In genomic region chr11:116905741-116906456, GRCm38 (mm10) we compare ENCODE assay signal across 8 mouse cellular contexts. TPM values are rescaled to one million over a fixed set of nuclear protein-coding genes. Genes with fewer than 3 reads are reported as not detected.
DNase-seq lines count a peak whose midpoint lies in the region; ATAC-seq and TF ChIP-seq lines count a peak whose summit lies in the region.

No protein-coding gene starts in this region.

- no peak for TF ChIP-seq POLR2A in lung, adult 2 months (IDR thresholded peaks at IDR 0.05; ENCODE audit: borderline replicate concordance, extremely low read depth, low read depth, low read length)

- H3K4me3 ChIP-seq in lung, embryonic 15.5 days = peak overlapping the region; percentile 9
- no peak overlapping the region for H3K4me3 ChIP-seq in lung, adult 2 months (replicated peaks; ENCODE audit: extremely low read depth, low read depth, low read length)
- H3K4me3 ChIP-seq in forebrain, embryonic 15.5 days = peak overlapping the region; percentile 5
- H3K4me3 ChIP-seq in neural tube, embryonic 14.5 days (ENCODE audit: low read depth, low read length) = peak overlapping the region; percentile 7; the same call in 1 of the 2 replicates

- no peak overlapping the region for H3K27ac ChIP-seq in lung, embryonic 15.5 days
- no peak overlapping the region for H3K27ac ChIP-seq in forebrain, embryonic 15.5 days (replicated peaks)
- H3K27ac ChIP-seq in neural tube, embryonic 14.5 days (ENCODE audit: low read depth, low read length) = no peak overlapping the region

- H3K4me1 ChIP-seq in lung, embryonic 15.5 days = peaks cover 13% of the 10 kb centered on the region; the same call in 1 of the 2 replicates
- H3K4me1 ChIP-seq in lung, adult 2 months (ENCODE audit: control insufficient read depth, insufficient read depth, low read length) = no peaks in the 10 kb centered on the region
- H3K4me1 ChIP-seq in forebrain, embryonic 15.5 days = peaks cover 11% of the 10 kb centered on the region
- H3K4me1 ChIP-seq in neural tube, embryonic 14.5 days (ENCODE audit: control insufficient read depth, insufficient read depth, low read length) = no peaks in the 10 kb centered on the region

- H3K9me3 ChIP-seq in lung, embryonic 15.5 days = no peaks in the 10 kb centered on the region
- no peaks in the 10 kb centered on the region for H3K9me3 ChIP-seq in forebrain, embryonic 15.5 days
- H3K9me3 ChIP-seq in neural tube, embryonic 14.5 days (ENCODE audit: control insufficient read depth, low read length) = no peaks in the 10 kb centered on the region

- H3K9ac ChIP-seq in lung, embryonic 15.5 days = no peak overlapping the region
- no peak overlapping the region for H3K9ac ChIP-seq in forebrain, embryonic 15.5 days (replicated peaks)
- H3K9ac ChIP-seq in neural tube, embryonic 14.5 days (replicated peaks; ENCODE audit: low read depth, low read length) = no peak overlapping the region

- H3K27me3 ChIP-seq in lung, embryonic 15.5 days = peaks cover 25% of the 10 kb centered on the region
- H3K27me3 ChIP-seq in forebrain, embryonic 15.5 days = peaks cover 12% of the 10 kb centered on the region; the same call in 1 of the 2 replicates
- peaks cover 7% of the 10 kb centered on the region for H3K27me3 ChIP-seq in neural tube, embryonic 14.5 days (ENCODE audit: control insufficient read depth, insufficient read depth, low read length)

- no peaks in the 10 kb centered on the region for H3K36me3 ChIP-seq in lung, embryonic 15.5 days
- H3K36me3 ChIP-seq in forebrain, embryonic 15.5 days = no peaks in the 10 kb centered on the region
- H3K36me3 ChIP-seq in neural tube, embryonic 14.5 days (ENCODE audit: control insufficient read depth, insufficient read depth, low read length) = no peaks in the 10 kb centered on the region

- ATAC-seq in lung, embryonic 15.5 days (ENCODE audit: borderline replicate concordance, extremely low read depth, low FRiP score, low TSS enrichment) = peak; percentile 39; the same call in 1 of the 2 replicates
- no peak for ATAC-seq in forebrain, embryonic 15.5 days (replicated peaks)
- no peak for ATAC-seq in neural tube, embryonic 14.5 days (ENCODE audit: low read depth)

- TF ChIP-seq CTCF in lung, adult 2 months (IDR thresholded peaks at IDR 0.05; ENCODE audit: insufficient read depth, low read length) = no peak

- 5% methylated on average over 23 of the region's 23 CpGs for whole genome bisulfite sequencing in lung, embryonic 15.5 days
- WGBS in lung, adult 2 months = 7% methylated on average over 23 of the region's 23 CpGs
- WGBS in forebrain, embryonic 15.5 days = 3% methylated on average over 23 of the region's 23 CpGs
- WGBS in neural tube, embryonic 14.5 days = 3% methylated on average over 22 of the region's 23 CpGs

- peak overlapping the region; percentile 52 for H3K4me2 ChIP-seq in lung, embryonic 15.5 days
- peak overlapping the region; percentile 36 for H3K4me2 ChIP-seq in forebrain, embryonic 15.5 days (replicated peaks)
- H3K4me2 ChIP-seq in neural tube, embryonic 14.5 days (ENCODE audit: low read depth, low read length) = peak overlapping the region; percentile 26; the same call in 1 of the 2 replicates

- DNase-seq in lung, adult 2 months = no peak
- DNase-seq in kidney, postnatal 4 days = peak; percentile 24 to 49
- no peak for DNase-seq in cerebellum, adult 11 months
- DNase-seq in right cerebral cortex, postnatal 25 days = no peak
- DNase-seq in thymus, postnatal 0 days (ENCODE audit: low spot score) = no peak

RNA-seq across cellular contexts. Expression of gene Mgat5b, which starts 12.8 kb away (rescaled TPM):
- polyA plus RNA-seq in lung, embryonic 15.5 days (2015; fragmentation: Nextera tagmentation; extraction: Ambion mirVana) = 0.35 and 0.69 TPM in 2 replicates
- 0.13 and 0.43 TPM in 2 replicates for polyA plus RNA-seq in lung, adult 2 months (2012; rRNA removed)
- 32.0 and 32.8 TPM in 2 replicates for polyA plus RNA-seq in forebrain, embryonic 15.5 days (2015; fragmentation: Nextera tagmentation; extraction: Ambion mirVana)
- 21.2 and 21.6 TPM in 2 replicates for polyA plus RNA-seq in neural tube, embryonic 14.5 days (2014; fragmentation: Nextera tagmentation; extraction: Ambion mirVana)
- polyA plus RNA-seq in thymus, postnatal 0 days (2015; fragmentation: Nextera tagmentation; extraction: Ambion mirVana) = 0.55 and 0.69 TPM in 2 replicates

RNA-seq across cellular contexts. Expression of gene Srsf2, which starts 53.0 kb away (rescaled TPM):
- polyA plus RNA-seq in lung, embryonic 15.5 days (2015; fragmentation: Nextera tagmentation; extraction: Ambion mirVana) = 857 and 876 TPM in 2 replicates
- polyA plus RNA-seq in lung, adult 2 months (2012; rRNA removed) = 448 and 676 TPM in 2 replicates
- polyA plus RNA-seq in forebrain, embryonic 15.5 days (2015; fragmentation: Nextera tagmentation; extraction: Ambion mirVana) = 637 and 680 TPM in 2 replicates
- 591 and 602 TPM in 2 replicates for polyA plus RNA-seq in neural tube, embryonic 14.5 days (2014; fragmentation: Nextera tagmentation; extraction: Ambion mirVana)
- 853 and 857 TPM in 2 replicates for polyA plus RNA-seq in thymus, postnatal 0 days (2015; fragmentation: Nextera tagmentation; extraction: Ambion mirVana)

RNA-seq across cellular contexts. Expression of gene Mfsd11, which starts 53.7 kb away (rescaled TPM):
- polyA plus RNA-seq in lung, embryonic 15.5 days (2015; fragmentation: Nextera tagmentation; extraction: Ambion mirVana) = 30.3 and 30.5 TPM in 2 replicates
- polyA plus RNA-seq in lung, adult 2 months (2012; rRNA removed) = 22.3 and 22.5 TPM in 2 replicates
- 49.8 and 54.9 TPM in 2 replicates for polyA plus RNA-seq in forebrain, embryonic 15.5 days (2015; fragmentation: Nextera tagmentation; extraction: Ambion mirVana)
- polyA plus RNA-seq in neural tube, embryonic 14.5 days (2014; fragmentation: Nextera tagmentation; extraction: Ambion mirVana) = 40.6 and 53.9 TPM in 2 replicates
- 32.6 and 35.3 TPM in 2 replicates for polyA plus RNA-seq in thymus, postnatal 0 days (2015; fragmentation: Nextera tagmentation; extraction: Ambion mirVana)

Comparison
In these comparisons a context has a peak if more than half of its experiments do, and no peak if none do; other contexts are left out.
1. DNase-seq: peak in kidney, postnatal 4 days (2 of 2); none in lung, adult 2 months (single experiment), cerebellum, adult 11 months (single experiment), right cerebral cortex, postnatal 25 days (single experiment) and thymus, postnatal 0 days (single experiment).
2. RNA of gene Mgat5b, which starts 12.8 kb away (polyA plus RNA-seq): 32.0 to 32.8 TPM in forebrain, embryonic 15.5 days and 21.2 to 21.6 TPM in neural tube, embryonic 14.5 days; 0.55 to 0.69 TPM in thymus, postnatal 0 days, 0.35 to 0.69 TPM in lung, embryonic 15.5 days and 0.13 to 0.43 TPM in lung, adult 2 months; every median in the first group is over 10 times any median in the second.
3. Peak in every context shown above with its lines, with median percentiles within 50 percentile points of each other: H3K4me2 ChIP-seq.